Mouse (Mus musculus) heart, embryonic 16.5 days (tissue): ENCODE measurements around the gene Carmil1. TPM values are rescaled to one million over a fixed set of nuclear protein-coding genes. Genes with fewer than 3 reads are reported as not detected.

Experiments used
- ATAC-seq: fragments of 200-750 bp; cut with Nextera tagmentation; replicated peaks from 2 replicates; pipeline ENCODE4 v1.8.0; 2017; ENCODE audit warnings: moderate number of reproducible peaks; ENCODE audit not compliant: insufficient read depth, low FRiP score; ENCODE audit errors: extremely low read depth
- H3K27ac ChIP-seq: fragments of 300-500 bp; sonication (generic); 2 replicates; pipeline ENCODE4 v1.5.1; 2014; ENCODE audit warnings: mild to moderate bottlenecking, low read length, control low read depth, moderate library complexity
- H3K27me3 ChIP-seq: fragments of 300-500 bp; sonication (generic); 2 replicates; pipeline ENCODE4 v1.6.1; 2014; ENCODE audit warnings: low read length, mixed read lengths; ENCODE audit not compliant: control insufficient read depth, insufficient read depth
- H3K36me3 ChIP-seq: fragments of 300-500 bp; sonication (generic); 2 replicates; pipeline ENCODE4 v1.6.1; 2014; ENCODE audit not compliant: control insufficient read depth, insufficient read depth
- H3K4me1 ChIP-seq: fragments of 300-500 bp; sonication (generic); 2 replicates; pipeline ENCODE4 v1.6.1; 2014; ENCODE audit warnings: low read length, mixed read lengths; ENCODE audit not compliant: control insufficient read depth, insufficient read depth
- H3K4me2 ChIP-seq: fragments of 300-500 bp; sonication (generic); 2 replicates; pipeline ENCODE4 v1.6.1; 2014; ENCODE audit warnings: low read depth, mild to moderate bottlenecking, control low read depth, low read length
- H3K4me3 ChIP-seq: fragments of 300-500 bp; sonication (generic); 2 replicates; pipeline ENCODE4 v1.5.1; 2014; ENCODE audit warnings: mild to moderate bottlenecking, control low read depth, low read length
- H3K9ac ChIP-seq: fragments of 300-500 bp; sonication (generic); 2 replicates; pipeline ENCODE4 v1.6.1; 2014; ENCODE audit warnings: low read length, control low read depth
- H3K9me3 ChIP-seq: fragments of 300-500 bp; sonication (generic); replicated peaks from 2 replicates; pipeline ENCODE4 v1.6.1; 2016; ENCODE audit warnings: low read length; ENCODE audit not compliant: control insufficient read depth
- WGBS: fragments of 180-500 bp; shearing (Covaris S2); extraction: QIAGEN DNeasy Blood & Tissue Kit; methylation state at CpG from one replicate; pipeline ENCODE4 v1.1.7; 2014; 5-methylcytosine and 5-hydroxymethylcytosine counted together
- polyA plus RNA-seq: library from polyadenylated mRNA; unstranded; fragments of >200 nt; fragmentation: Nextera tagmentation; extraction: Ambion mirVana; gene quantifications from 2 replicates; pipeline ENCODE4 v1.2.1, GENCODE M21; 2015

Carmil1 gene
- polyA plus RNA-seq, result 8.4 and 9.7 TPM in 2 replicates

DNA sequence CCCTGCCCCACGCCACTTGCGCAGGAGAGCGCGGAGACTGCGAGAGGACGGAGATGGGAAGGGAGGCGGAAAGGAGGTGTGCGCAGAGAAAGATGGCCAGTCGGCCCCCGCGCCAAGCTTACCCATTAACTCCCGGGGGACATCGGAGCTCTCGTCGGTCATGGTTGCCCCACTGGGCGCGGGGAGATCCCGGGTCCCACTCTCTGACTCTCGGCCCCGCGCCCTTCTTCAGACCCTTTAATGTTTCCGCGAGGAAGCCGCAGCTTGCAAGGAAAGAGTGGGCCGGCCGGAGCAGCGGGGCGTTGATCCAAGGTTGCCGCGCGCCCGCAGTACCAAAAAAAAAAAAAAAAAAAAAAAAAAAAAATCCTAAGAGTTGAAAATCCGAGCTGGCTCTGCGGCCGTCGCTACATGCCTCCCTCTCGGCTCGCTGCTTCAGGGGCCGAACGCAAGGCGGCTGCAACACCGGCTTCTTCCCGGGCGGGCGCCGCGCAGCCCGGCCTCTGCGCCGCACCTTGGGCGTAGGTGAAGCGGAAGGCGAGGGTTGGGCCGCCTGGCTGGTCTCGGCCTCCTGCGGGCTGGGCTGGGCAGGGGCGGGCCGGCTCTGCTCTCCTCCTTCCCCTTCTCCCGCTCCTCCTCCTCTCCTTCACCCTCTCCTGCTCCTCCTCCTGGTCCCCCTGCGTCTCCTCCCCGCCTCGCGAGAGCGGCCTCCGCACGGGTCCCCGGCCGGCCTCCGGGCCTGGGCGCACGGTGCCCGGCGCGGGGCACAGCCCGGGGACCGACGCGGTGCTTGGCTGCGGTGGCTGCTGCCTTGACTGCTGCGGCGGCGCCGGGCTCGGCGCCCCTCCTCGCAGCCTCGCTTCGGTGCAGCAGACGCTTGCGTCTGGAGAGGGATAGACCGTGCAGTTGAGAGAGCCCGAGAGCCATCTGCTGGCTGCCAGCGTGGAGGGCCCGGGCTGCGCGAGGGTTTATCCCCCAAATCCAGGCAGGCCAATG lies at the start of gene Carmil1:
TSS of gene Carmil1 (minus strand) at position 357 of the 993 bp plus-strand sequence.
- Histone ChIP-seq H3K4me2 (peak within 1 kb of the TSS; percentile 98), H3K9ac (peak within 1 kb of the TSS; percentile 85), H3K27me3 (peaks cover 18% of the 10 kb centered on the region), H3K9me3 (no peaks in the 10 kb centered on the region), H3K27ac (peak within 1 kb of the TSS; percentile 77), H3K4me1 (peaks cover 8% of the 10 kb centered on the region), H3K36me3 (no peaks in the 10 kb centered on the region), H3K4me3 (peak within 1 kb of the TSS; percentile 92)
- under 1% methylated on average over 96 of the region's 96 CpGs for WGBS
- ATAC-seq, result peak; percentile 93

DNA sequence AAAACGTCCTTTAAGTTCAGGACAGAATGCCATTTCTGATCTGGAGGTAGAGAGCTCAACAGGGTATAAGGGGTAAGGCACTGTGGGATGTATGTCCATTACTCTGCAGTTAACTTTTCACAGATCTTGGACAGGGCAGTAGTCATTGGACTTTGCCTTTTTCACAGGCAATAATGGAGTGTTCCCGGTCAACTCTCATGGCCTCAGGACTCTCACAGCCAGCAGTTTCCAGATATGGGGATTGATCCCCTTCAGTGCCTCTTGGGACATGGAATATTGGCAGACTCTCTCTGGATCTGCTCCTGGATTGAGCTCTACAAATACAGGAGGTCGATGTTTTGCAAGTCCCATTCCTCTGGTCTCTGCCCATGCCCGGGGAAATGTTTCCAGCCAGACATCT lies 49.5 kb upstream of the Carmil1 start:
- no peaks in the 10 kb centered on the region for H3K27me3 ChIP-seq
- no peaks in the 10 kb centered on the region for H3K36me3 ChIP-seq
- H3K27ac ChIP-seq, result no peak overlapping the region
- no peak for ATAC-seq
- H3K4me1 ChIP-seq, result 0 out of 2 replicates have a peak, but pooled peaks cover 3% of the 10 kb centered on the region
- WGBS, result 69% methylated on average over 4 of the region's 4 CpGs
- no peaks in the 10 kb centered on the region for H3K9me3 ChIP-seq
- H3K4me3 ChIP-seq, result no peak overlapping the region
- H3K9ac ChIP-seq, result no peak overlapping the region
- H3K4me2 ChIP-seq, result no peak overlapping the region

DNA sequence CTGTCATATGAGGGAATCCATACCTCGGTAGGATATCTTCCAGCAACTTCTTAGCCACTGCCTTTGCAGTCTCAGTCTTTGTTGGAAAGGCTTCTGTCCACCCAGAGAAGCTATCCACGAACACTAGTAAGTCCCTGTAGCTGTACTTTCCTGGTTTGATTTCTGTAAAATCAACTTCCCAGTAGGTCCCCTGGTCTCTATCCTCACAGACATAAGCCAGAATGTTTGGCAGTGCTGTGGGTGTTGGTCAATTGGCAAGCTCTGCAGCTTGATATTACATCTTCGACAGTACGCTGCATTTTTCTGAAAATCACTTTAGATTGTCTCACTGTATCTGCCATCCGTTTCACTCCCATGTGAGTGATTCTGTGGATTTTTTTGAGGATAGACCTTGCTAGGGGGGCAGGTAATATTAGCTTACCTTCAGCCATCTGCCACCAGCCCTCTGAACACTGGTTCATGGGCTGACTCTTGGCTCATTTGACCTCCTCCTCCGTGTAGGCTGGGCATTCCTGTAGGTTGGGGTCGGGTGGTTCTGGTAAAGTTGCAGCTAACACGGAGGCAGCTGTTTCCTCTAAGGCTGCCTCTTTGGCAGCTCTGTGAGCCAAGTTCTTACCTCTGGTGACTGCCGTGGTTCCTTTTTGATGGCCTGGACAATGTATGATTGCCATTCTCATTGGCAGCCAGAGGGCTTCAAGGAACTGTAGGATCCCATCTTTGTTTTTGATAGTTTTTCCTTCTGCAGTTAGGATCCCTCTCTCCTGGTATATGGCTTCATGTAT lies 47.6 kb upstream of the Carmil1 start:
- H3K9me3 ChIP-seq, result no peaks in the 10 kb centered on the region
- no peak overlapping the region for H3K4me2 ChIP-seq
- WGBS, result 68% methylated on average over 9 of the region's 9 CpGs
- H3K27me3 ChIP-seq, result no peaks in the 10 kb centered on the region
- no peak overlapping the region for H3K4me3 ChIP-seq
- H3K4me1 ChIP-seq, result 0 out of 2 replicates have a peak, but pooled peaks cover 3% of the 10 kb centered on the region
- ATAC-seq, result no peak
- H3K9ac ChIP-seq, result no peak overlapping the region
- H3K27ac ChIP-seq, result no peak overlapping the region
- H3K36me3 ChIP-seq, result no peaks in the 10 kb centered on the region

DNA sequence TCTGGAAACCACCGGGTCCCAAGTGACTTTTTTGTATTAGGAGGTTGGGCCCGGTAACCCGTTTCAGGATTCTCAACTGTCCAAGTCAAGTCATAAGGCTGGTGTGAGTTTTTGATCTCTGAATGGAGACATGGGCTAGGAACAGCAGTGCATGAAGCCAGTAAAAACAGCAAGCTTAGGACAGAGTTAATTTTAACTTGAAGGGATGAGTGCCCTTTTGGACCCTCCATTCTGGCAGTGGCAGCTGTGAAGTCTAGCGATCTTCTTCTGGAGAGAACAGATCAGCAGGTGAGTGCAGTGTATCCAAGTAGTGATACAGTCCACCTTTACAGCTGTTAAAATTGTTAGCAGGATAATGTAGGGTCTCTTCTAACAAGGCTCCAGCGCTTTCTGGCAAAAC lies 46.6 kb upstream of the Carmil1 start, which contains the start of gene Cmah:
TSS of gene Cmah (plus strand) at position 204 of the 400 bp plus-strand sequence.
- Histone ChIP-seq H3K9ac (no peak within 1 kb of the TSS), H3K4me2 (no peak within 1 kb of the TSS), H3K9me3 (no peaks in the 10 kb centered on the region), H3K27me3 (no peaks in the 10 kb centered on the region), H3K27ac (no peak within 1 kb of the TSS), H3K36me3 (no peaks in the 10 kb centered on the region), H3K4me1 (0 out of 2 replicates have a peak, but pooled peaks cover 3% of the 10 kb centered on the region), H3K4me3 (no peak within 1 kb of the TSS)
- WGBS, result 72% methylated on average over 5 of the region's 5 CpGs
- no peak for ATAC-seq

GRCm38 (mm10) chr13:24321313-24321712 lies 40.7 kb upstream of the Carmil1 start:
- H3K4me2 ChIP-seq, result no peak overlapping the region
- H3K27me3 ChIP-seq, result no peaks in the 10 kb centered on the region
- no peak for ATAC-seq
- H3K4me3 ChIP-seq, result no peak overlapping the region
- no peaks in the 10 kb centered on the region for H3K4me1 ChIP-seq
- no peaks in the 10 kb centered on the region for H3K9me3 ChIP-seq
- no peak overlapping the region for H3K27ac ChIP-seq
- H3K9ac ChIP-seq, result no peak overlapping the region
- no peaks in the 10 kb centered on the region for H3K36me3 ChIP-seq
- WGBS, result 70% methylated on average over 6 of the region's 6 CpGs

GRCm38 (mm10) chr13:24318618-24319017 lies 38.0 kb upstream of the Carmil1 start:
- 11% methylated on average over 4 of the region's 4 CpGs for WGBS
- no peak overlapping the region for H3K4me3 ChIP-seq
- no peaks in the 10 kb centered on the region for H3K36me3 ChIP-seq
- H3K9ac ChIP-seq, result no peak overlapping the region
- no peaks in the 10 kb centered on the region for H3K4me1 ChIP-seq
- no peak for ATAC-seq
- H3K4me2 ChIP-seq, result no peak overlapping the region
- H3K27me3 ChIP-seq, result no peaks in the 10 kb centered on the region
- H3K9me3 ChIP-seq, result no peaks in the 10 kb centered on the region
- no peak overlapping the region for H3K27ac ChIP-seq

- Histone ChIP-seq H3K9ac (no peak overlapping the region), H3K27ac (no peak overlapping the region), H3K4me1 (no peaks in the 10 kb centered on the region), H3K36me3 (no peaks in the 10 kb centered on the region), H3K4me3 (no peak overlapping the region), H3K27me3 (no peaks in the 10 kb centered on the region), H3K9me3 (no peaks in the 10 kb centered on the region), H3K4me2 (no peak overlapping the region)
- ATAC-seq, result no peak
- WGBS, result 65% methylated on average over 3 of the region's 3 CpGs
These were observed 36.0 kb upstream of the Carmil1 start for GRCm38 (mm10) chr13:24316563-24316962.

- no peaks in the 10 kb centered on the region for H3K4me1 ChIP-seq
- no peaks in the 10 kb centered on the region for H3K9me3 ChIP-seq
- H3K4me3 ChIP-seq, result no peak overlapping the region
- no peak overlapping the region for H3K9ac ChIP-seq
- no peaks in the 10 kb centered on the region for H3K27me3 ChIP-seq
- no peak overlapping the region for H3K27ac ChIP-seq
- H3K4me2 ChIP-seq, result no peak overlapping the region
- H3K36me3 ChIP-seq, result no peaks in the 10 kb centered on the region
- WGBS, result 76% methylated on average over 8 of the region's 8 CpGs
- ATAC-seq, result no peak
These were observed 30.7 kb upstream of the Carmil1 start for GRCm38 (mm10) chr13:24311011-24311940.
